Mouse (Mus musculus): ENCODE results near the gene Trappc6a.

Trappc6a gene

GRCm38 (mm10) chr7:19508150-19508923, at the start of gene Trappc6a, which contains the start of gene Bloc1s3:
TSS of gene Trappc6a (plus strand) at chr7:19508395.
TSS of gene Bloc1s3 (minus strand) at chr7:19508367.
- DNase-seq, result peak; percentile 93

DNA sequence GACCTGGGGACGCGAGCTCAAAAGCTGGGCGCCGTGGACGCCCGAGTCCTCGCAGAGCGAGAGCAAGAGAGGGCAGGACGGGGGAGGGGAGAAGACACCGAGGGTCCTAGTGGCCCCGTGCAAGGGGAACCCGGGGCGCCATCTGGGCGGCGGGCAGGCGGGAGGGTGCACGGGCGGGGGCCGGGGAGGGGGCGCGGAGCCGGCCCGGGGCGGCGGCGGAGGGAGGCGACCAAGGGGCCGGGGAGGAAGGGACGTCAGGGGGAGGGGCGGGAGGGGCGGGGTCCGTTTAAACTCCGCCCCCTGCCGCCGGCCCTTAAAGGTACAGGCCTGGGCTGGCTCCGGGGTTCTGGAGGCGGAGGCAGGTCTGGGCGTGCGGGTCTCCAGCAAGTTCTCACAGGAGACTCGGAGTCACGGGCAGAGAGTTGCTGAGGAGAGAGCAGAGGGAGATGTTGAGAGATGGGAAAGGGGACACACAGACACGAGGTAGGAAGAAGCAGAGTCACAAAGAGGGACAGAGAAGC, 49.5 kb upstream of the Trappc6a start, which contains the start of gene Mark4:
Gene Mark4, minus strand, starts transcription at position 231 of the 521 bp plus-strand sequence.
- peak; percentile 76 for DNase-seq

DNA sequence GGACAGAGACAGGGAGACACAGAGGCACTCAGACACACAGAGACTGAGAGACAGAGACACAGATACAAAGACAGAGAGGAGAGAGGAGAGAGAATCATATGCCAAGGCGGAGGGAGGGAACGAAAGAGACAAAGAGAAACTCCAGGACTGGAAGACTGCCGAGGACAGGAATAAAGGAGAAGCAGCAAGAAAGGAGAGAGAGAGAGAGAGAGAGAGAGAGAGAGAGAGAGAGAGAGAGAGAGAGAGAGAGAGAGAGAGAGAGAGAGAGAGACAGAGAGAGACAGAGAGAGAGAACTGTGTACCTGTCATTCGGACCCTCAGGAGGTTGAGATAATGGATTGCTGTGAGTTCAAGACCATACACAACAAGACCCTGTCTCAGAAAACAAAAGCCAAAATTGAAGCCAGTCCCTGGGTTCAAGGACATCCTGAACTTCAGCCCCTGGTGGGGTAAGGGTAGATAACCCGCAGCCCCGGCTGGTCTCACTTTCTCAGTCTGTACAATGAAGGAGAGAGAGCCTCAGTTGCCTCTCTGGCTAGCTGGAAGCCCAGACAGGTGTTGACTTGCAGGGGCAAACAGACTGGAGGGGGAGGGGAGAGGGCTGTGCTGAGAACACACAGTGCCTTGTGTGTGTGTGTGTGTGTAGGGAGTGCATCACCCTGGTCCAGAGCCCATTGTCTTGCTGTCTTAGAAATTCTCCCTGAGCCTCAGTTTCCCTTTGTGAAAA, 48.9 kb upstream of the Trappc6a start:
- no peak for DNase-seq

DNA sequence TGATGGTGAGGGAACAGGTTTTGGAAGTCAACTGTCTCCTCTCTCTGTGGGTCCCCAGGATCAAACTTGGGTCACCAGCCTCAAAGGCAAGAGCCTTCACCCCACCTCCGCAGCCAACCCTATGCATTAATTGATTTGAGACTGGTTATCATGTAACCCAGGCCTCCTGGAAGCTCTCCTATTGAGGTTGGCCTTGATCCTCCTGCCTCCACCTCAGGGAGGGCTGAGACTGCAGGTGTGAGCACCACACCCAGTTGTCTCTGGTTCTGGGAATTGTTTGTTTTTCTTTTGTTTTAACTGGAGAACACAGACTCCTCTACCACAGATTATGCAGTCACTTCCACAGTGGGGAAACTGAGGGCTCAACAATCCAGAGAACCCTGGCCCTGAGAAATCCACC, 47.7 kb upstream of the Trappc6a start:
- DNase-seq, result no peak

- DNase-seq, result peak; percentile 62
These were observed 46.7 kb upstream of the Trappc6a start for GRCm38 (mm10) chr7:19461488-19461887.

GRCm38 (mm10) chr7:19462443-19462842, 45.8 kb upstream of the Trappc6a start:
- DNase-seq, result no peak

- peak; percentile 47 for DNase-seq
These were observed 45.3 kb upstream of the Trappc6a start, which contains the start of gene Exoc3l2 for GRCm38 (mm10) chr7:19462884-19463381. TSS of gene Exoc3l2 (plus strand) at chr7:19463331.

- DNase-seq, result no peak
These were observed 43.6 kb upstream of the Trappc6a start for GRCm38 (mm10) chr7:19464367-19465307.

DNA sequence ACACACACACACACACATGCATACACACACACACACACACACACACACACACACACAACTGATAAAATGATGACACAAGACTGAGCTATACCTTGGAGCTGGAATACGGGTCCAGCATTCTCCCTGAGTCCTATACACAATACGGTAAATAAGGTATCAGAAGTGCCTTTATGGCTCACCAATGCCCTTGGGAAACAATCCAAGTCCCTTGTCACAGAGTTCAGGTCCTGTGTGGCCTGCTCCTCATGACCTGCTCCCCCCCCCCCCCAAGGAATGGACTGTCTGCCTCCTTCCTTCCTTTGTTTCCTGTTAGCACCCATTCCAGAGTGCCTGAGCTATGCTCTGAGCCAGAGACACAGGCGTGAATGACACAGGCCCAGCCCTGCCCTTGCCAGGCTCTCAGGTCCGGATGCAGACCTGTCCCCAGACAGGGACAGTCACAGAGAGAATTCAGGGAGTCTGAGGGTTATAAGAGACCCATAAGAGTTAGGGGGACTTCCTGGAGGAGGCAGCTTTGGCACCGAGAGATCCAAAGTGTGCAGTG, 41.5 kb upstream of the Trappc6a start:
- peak; percentile 65 for DNase-seq

DNA sequence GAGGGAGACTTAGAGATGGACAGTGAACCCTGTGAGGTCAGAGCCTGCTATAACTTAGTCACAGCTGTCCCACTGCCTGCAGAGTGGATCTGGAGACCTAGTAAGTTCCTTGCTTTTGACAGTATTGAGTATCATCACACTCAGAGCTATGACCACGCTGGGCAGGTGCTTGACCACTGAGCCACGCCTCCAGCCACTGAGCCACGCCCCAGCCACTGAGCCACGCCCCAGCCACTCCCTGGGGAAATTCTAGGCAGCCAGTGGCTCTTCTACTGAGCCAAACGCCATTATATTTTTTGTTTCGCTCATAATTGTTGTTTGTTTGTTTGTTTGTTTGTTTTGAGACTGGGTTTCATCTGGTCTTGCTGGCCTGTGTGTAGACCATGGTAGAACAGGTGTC, 40.6 kb upstream of the Trappc6a start:
- DNase-seq, result no peak

DNA sequence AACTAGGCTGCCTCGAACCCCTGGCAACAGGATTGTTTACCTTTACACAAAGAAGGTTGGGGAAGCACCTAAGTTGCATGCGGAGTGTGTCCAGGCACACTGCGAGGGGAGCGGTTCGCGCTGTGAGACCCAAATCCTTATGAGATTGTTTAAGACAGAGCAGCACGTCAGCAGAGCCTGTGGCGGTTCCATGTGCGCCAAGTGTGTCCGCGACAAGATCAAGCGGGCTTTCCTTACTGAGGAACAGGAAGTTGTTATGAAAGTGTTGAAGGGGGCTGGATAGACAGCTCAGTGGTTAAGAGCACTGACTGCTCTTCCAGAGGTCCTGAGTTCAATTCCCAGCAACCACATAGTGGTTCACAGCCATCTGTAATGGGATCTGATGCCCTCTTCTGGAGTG, 39.9 kb upstream of the Trappc6a start:
- DNase-seq, result no peak

DNA sequence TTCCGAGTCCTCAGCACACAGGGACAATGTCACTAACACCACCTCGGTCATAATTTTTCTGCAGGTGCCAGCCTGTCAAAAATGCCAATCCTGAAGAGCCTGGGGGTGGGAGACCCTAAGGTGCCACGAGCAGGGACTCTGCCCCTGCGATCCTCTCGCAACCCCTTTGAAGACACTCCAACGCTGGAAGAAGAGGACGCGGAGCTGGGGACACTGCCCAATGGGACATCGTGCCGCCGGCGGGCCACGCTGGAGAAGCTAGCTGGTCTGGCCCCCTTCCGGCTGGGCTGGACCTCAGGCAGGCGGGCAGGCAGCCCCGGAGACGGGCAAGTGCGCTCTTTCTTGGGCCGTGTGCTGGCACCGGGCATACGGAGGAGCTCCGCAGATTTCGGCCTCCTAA, 38.8 kb upstream of the Trappc6a start:
- no peak for DNase-seq

DNA sequence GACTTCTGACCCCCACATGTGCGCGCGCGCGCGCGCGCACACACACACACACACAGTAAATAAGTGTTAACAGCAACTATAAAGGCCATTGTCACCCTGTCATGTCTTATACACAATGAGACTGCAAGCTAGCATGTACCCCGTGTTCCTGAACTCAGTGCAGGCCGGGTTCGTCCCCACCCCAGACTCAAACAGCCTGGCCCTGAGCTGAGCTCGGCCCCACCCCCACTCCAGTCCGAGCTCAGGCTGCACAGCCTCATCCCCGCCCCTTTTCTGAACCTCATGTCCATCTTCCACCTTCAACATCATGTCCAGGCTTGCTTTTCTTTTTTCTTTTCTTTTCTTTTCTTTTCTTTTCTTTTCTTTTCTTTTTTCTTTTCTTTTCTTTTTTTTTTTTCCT, 37.9 kb upstream of the Trappc6a start:
- DNase-seq, result no peak

DNA sequence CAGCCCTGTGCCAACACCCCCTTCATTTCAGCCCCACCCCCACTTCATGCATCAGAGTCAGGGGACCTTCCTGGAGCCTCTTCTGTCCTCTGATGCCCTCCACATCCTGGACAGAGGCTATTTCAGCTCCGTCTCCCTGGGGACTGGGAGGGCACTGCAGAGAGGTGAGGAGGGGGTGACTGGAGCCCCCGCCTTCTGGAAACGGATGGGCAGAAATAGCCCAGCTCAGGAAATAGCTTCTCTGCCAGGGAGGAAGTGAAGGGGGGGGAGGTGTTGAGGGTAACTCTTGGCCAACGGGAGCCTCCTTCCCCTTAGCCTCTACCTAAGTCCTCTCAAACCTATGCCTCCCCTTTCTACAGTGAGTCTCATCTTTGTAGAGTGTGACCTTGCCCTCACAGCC, 35.8 kb upstream of the Trappc6a start:
- peak; percentile 79 for DNase-seq

- DNase-seq, result peak; percentile 61
These were observed 34.2 kb upstream of the Trappc6a start for GRCm38 (mm10) chr7:19473875-19474443.

DNA sequence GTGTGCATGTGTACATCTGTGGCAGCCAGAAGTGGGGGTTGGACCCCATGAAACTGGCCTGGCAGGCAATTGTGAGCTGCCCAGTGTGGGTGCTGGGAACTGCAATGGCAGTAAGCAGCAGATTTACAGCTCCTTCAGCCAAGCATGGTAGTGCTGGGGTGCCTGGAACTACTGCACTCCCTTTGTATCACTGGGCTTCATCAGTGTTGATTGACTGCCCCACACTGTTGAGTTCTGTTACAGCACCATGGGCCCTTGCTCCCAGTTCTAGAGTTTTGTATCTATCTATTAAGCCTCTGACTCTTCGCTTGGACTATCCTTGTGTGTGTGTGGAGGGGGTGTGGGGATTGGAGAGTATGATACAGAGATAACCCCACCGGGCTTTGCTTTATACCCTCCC, 31.1 kb upstream of the Trappc6a start:
- no peak for DNase-seq

- DNase-seq, result peak; percentile 82
These were observed 30.4 kb upstream of the Trappc6a start for GRCm38 (mm10) chr7:19477624-19478384.

GRCm38 (mm10) chr7:19483281-19483680, 24.9 kb upstream of the Trappc6a start:
- no peak for DNase-seq

- DNase-seq, result no peak
These were observed 22.7 kb upstream of the Trappc6a start for GRCm38 (mm10) chr7:19485488-19485887.

GRCm38 (mm10) chr7:19486549-19486948, 21.6 kb upstream of the Trappc6a start:
- no peak for DNase-seq

- DNase-seq, result no peak
These were observed 18.7 kb upstream of the Trappc6a start for GRCm38 (mm10) chr7:19489525-19489924.

All from kidney, adult 11 months (tissue).